Mouse (Mus musculus): ENCODE data around the gene Olfr98. TPM values are rescaled to one million over a fixed set of nuclear protein-coding genes. Genes with fewer than 3 reads are reported as not detected.

Olfr98 gene
- not detected in 2 replicates for polyA plus RNA-seq (2012; rRNA removed)

GRCm38 (mm10) chr17:37263626-37264025 is at the start of gene Olfr98:
TSS of gene Olfr98 (minus strand) at chr17:37263749.
- Histone ChIP-seq H3K4me1 (replicated peaks; ENCODE audit: control insufficient read depth, insufficient read depth, low read length) (no peaks in the 10 kb centered on the region), H3K27me3 (ENCODE audit: control insufficient read depth, insufficient read depth, low read length) (no peaks in the 10 kb centered on the region), H3K36me3 (ENCODE audit: control insufficient read depth, insufficient read depth, low read length) (no peaks in the 10 kb centered on the region), H3K27ac (ENCODE audit: control insufficient read depth, insufficient read depth, low read length) (no peak within 1 kb of the TSS), H3K4me3 (ENCODE audit: control insufficient read depth, insufficient read depth, low read length) (no peak within 1 kb of the TSS)
- WGBS = 90% methylated on average over 1 of the region's 1 CpGs
- TF ChIP-seq CTCF (IDR thresholded peaks at IDR 0.05; ENCODE audit: borderline replicate concordance, control insufficient read depth, extremely low read depth, insufficient read depth, low read length, poor library complexity) = no peak
- TF ChIP-seq POLR2A (IDR thresholded peaks at IDR 0.05; ENCODE audit: control insufficient read depth, extremely low read depth, insufficient read depth, low read length, poor library complexity) = no peak
- DNase-seq = no peak

- no peak overlapping the region for H3K27ac ChIP-seq (ENCODE audit: control insufficient read depth, insufficient read depth, low read length)
- H3K4me1 ChIP-seq (replicated peaks; ENCODE audit: control insufficient read depth, insufficient read depth, low read length) = no peaks in the 10 kb centered on the region
- TF ChIP-seq CTCF (IDR thresholded peaks at IDR 0.05; ENCODE audit: borderline replicate concordance, control insufficient read depth, extremely low read depth, insufficient read depth, low read length, poor library complexity) = no peak
- TF ChIP-seq POLR2A (IDR thresholded peaks at IDR 0.05; ENCODE audit: control insufficient read depth, extremely low read depth, insufficient read depth, low read length, poor library complexity) = no peak
- H3K4me3 ChIP-seq (ENCODE audit: control insufficient read depth, insufficient read depth, low read length) = no peak overlapping the region
- no peak for DNase-seq
- no peaks in the 10 kb centered on the region for H3K36me3 ChIP-seq (ENCODE audit: control insufficient read depth, insufficient read depth, low read length)
- H3K27me3 ChIP-seq (ENCODE audit: control insufficient read depth, insufficient read depth, low read length) = no peaks in the 10 kb centered on the region
- WGBS = 63% methylated on average over 2 of the region's 2 CpGs
These were observed 46.7 kb upstream of the Olfr98 start for GRCm38 (mm10) chr17:37310146-37310699.

- Histone ChIP-seq H3K36me3 (ENCODE audit: control insufficient read depth, insufficient read depth, low read length) (no peaks in the 10 kb centered on the region), H3K4me3 (ENCODE audit: control insufficient read depth, insufficient read depth, low read length) (no peak overlapping the region), H3K4me1 (replicated peaks; ENCODE audit: control insufficient read depth, insufficient read depth, low read length) (no peaks in the 10 kb centered on the region), H3K27ac (ENCODE audit: control insufficient read depth, insufficient read depth, low read length) (no peak overlapping the region), H3K27me3 (ENCODE audit: control insufficient read depth, insufficient read depth, low read length) (no peaks in the 10 kb centered on the region)
- DNase-seq = no peak
- 43% methylated on average over 4 of the region's 4 CpGs for WGBS
- no peak for TF ChIP-seq CTCF (IDR thresholded peaks at IDR 0.05; ENCODE audit: borderline replicate concordance, control insufficient read depth, extremely low read depth, insufficient read depth, low read length, poor library complexity)
These were observed 44.9 kb upstream of the Olfr98 start for GRCm38 (mm10) chr17:37308483-37308882.

GRCm38 (mm10) chr17:37304213-37304612 is 40.7 kb upstream of the Olfr98 start, which contains the start of gene Olfr101:
TSS of gene Olfr101 (minus strand) at chr17:37304313.
- 91% methylated on average over 4 of the region's 4 CpGs for WGBS
- TF ChIP-seq POLR2A (IDR thresholded peaks at IDR 0.05; ENCODE audit: control insufficient read depth, extremely low read depth, insufficient read depth, low read length, poor library complexity) (no peak), CTCF (IDR thresholded peaks at IDR 0.05; ENCODE audit: borderline replicate concordance, control insufficient read depth, extremely low read depth, insufficient read depth, low read length, poor library complexity) (no peak)

GRCm38 (mm10) chr17:37283360-37283759 is 19.8 kb upstream of the Olfr98 start, which contains the start of gene Olfr99:
TSS of gene Olfr99 (minus strand) at chr17:37283460.
- no peak for TF ChIP-seq CTCF (IDR thresholded peaks at IDR 0.05; ENCODE audit: borderline replicate concordance, control insufficient read depth, extremely low read depth, insufficient read depth, low read length, poor library complexity)
- TF ChIP-seq POLR2A (IDR thresholded peaks at IDR 0.05; ENCODE audit: control insufficient read depth, extremely low read depth, insufficient read depth, low read length, poor library complexity) = no peak
- no peaks in the 10 kb centered on the region for H3K36me3 ChIP-seq (ENCODE audit: control insufficient read depth, insufficient read depth, low read length)
- H3K27me3 ChIP-seq (ENCODE audit: control insufficient read depth, insufficient read depth, low read length) = no peaks in the 10 kb centered on the region
- H3K4me1 ChIP-seq (replicated peaks; ENCODE audit: control insufficient read depth, insufficient read depth, low read length) = no peaks in the 10 kb centered on the region
- H3K4me3 ChIP-seq (ENCODE audit: control insufficient read depth, insufficient read depth, low read length) = no peak within 1 kb of the TSS
- WGBS = 92% methylated on average over 1 of the region's 1 CpGs
- no peak for DNase-seq
- no peak within 1 kb of the TSS for H3K27ac ChIP-seq (ENCODE audit: control insufficient read depth, insufficient read depth, low read length)

More at GRCm38 (mm10) chr17:37304213-37304612, 40.7 kb upstream of the Olfr98 start, which contains the start of gene Olfr101:
- no peaks in the 10 kb centered on the region for H3K4me1 ChIP-seq (replicated peaks; ENCODE audit: control insufficient read depth, insufficient read depth, low read length)
- H3K27me3 ChIP-seq (ENCODE audit: control insufficient read depth, insufficient read depth, low read length) = no peaks in the 10 kb centered on the region
- no peaks in the 10 kb centered on the region for H3K36me3 ChIP-seq (ENCODE audit: control insufficient read depth, insufficient read depth, low read length)
- H3K27ac ChIP-seq (ENCODE audit: control insufficient read depth, insufficient read depth, low read length) = no peak within 1 kb of the TSS
- no peak within 1 kb of the TSS for H3K4me3 ChIP-seq (ENCODE audit: control insufficient read depth, insufficient read depth, low read length)
- DNase-seq = no peak

GRCm38 (mm10) chr17:37280331-37280730 is 16.8 kb upstream of the Olfr98 start:
- no peaks in the 10 kb centered on the region for H3K36me3 ChIP-seq (ENCODE audit: control insufficient read depth, insufficient read depth, low read length)
- no peaks in the 10 kb centered on the region for H3K4me1 ChIP-seq (replicated peaks; ENCODE audit: control insufficient read depth, insufficient read depth, low read length)
- DNase-seq = no peak
- H3K27me3 ChIP-seq (ENCODE audit: control insufficient read depth, insufficient read depth, low read length) = no peaks in the 10 kb centered on the region
- no peak overlapping the region for H3K27ac ChIP-seq (ENCODE audit: control insufficient read depth, insufficient read depth, low read length)
- no peak overlapping the region for H3K4me3 ChIP-seq (ENCODE audit: control insufficient read depth, insufficient read depth, low read length)
- 93% methylated on average over 1 of the region's 1 CpGs for WGBS
- no peak for TF ChIP-seq POLR2A (IDR thresholded peaks at IDR 0.05; ENCODE audit: control insufficient read depth, extremely low read depth, insufficient read depth, low read length, poor library complexity)
- no peak for TF ChIP-seq CTCF (IDR thresholded peaks at IDR 0.05; ENCODE audit: borderline replicate concordance, control insufficient read depth, extremely low read depth, insufficient read depth, low read length, poor library complexity)

GRCm38 (mm10) chr17:37276573-37276972 is 13.0 kb upstream of the Olfr98 start:
- TF ChIP-seq POLR2A (IDR thresholded peaks at IDR 0.05; ENCODE audit: control insufficient read depth, extremely low read depth, insufficient read depth, low read length, poor library complexity) (no peak), CTCF (IDR thresholded peaks at IDR 0.05; ENCODE audit: borderline replicate concordance, control insufficient read depth, extremely low read depth, insufficient read depth, low read length, poor library complexity) (no peak)
- Histone ChIP-seq H3K36me3 (ENCODE audit: control insufficient read depth, insufficient read depth, low read length) (no peaks in the 10 kb centered on the region), H3K27ac (ENCODE audit: control insufficient read depth, insufficient read depth, low read length) (no peak overlapping the region), H3K4me3 (ENCODE audit: control insufficient read depth, insufficient read depth, low read length) (no peak overlapping the region), H3K4me1 (replicated peaks; ENCODE audit: control insufficient read depth, insufficient read depth, low read length) (0 out of 2 replicates have a peak, but pooled peaks cover 5% of the 10 kb centered on the region), H3K27me3 (ENCODE audit: control insufficient read depth, insufficient read depth, low read length) (no peaks in the 10 kb centered on the region)
- DNase-seq = no peak
